Mouse (Mus musculus): ENCODE measurements around the gene Map3k7cl.
A peak's percentile ranks its signal among the peaks of the same experiment; 100 is the strongest.

The Map3k7cl gene

GRCm38 (mm10) chr16:87552907-87553691 is at the start of gene Map3k7cl:
Gene Map3k7cl, plus strand, starts transcription at chr16:87553330.
- no peak for DNase-seq

GRCm38 (mm10) chr16:87511706-87512105 is 41.4 kb upstream of the Map3k7cl start:
- no peak for DNase-seq

DNA sequence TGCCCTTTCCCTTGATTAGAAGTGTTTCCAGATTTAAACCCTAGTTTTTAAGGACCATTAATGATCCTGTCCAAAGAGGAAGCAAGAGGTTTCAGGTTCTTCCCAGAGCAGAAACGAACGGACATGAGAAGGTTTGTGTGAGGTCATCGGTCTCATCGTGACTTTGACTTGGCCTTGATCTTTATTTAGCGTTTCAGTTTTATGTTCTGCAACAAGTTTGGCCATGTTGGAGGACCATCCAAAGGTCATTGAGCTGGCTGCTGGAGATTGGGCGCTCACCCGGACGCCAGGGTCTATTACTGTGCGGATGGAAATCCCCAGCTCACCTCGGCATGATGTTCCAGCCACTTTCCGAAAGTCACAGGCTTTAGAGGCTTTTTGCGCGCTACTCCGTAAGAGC is 40.8 kb upstream of the Map3k7cl start:
- DNase-seq, result no peak

DNA sequence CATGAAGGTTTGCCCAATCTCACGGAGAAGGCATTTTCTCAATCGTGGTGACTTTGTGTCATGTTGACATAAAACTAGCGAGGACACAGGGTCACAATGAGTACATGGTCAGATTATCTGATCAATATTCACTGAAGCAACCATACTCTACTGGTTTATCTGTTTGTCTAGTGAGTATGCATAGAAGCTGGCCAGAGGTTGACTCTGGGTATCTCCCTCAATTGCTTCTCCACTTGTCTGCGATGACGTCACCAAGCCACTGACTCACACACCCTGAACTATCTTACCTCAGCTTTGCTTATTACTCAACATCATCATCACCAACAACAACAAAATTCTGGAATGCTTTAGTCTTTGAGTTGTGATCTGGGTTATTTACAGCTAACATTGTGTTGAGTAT is 28.9 kb upstream of the Map3k7cl start:
- DNase-seq, result no peak

DNA sequence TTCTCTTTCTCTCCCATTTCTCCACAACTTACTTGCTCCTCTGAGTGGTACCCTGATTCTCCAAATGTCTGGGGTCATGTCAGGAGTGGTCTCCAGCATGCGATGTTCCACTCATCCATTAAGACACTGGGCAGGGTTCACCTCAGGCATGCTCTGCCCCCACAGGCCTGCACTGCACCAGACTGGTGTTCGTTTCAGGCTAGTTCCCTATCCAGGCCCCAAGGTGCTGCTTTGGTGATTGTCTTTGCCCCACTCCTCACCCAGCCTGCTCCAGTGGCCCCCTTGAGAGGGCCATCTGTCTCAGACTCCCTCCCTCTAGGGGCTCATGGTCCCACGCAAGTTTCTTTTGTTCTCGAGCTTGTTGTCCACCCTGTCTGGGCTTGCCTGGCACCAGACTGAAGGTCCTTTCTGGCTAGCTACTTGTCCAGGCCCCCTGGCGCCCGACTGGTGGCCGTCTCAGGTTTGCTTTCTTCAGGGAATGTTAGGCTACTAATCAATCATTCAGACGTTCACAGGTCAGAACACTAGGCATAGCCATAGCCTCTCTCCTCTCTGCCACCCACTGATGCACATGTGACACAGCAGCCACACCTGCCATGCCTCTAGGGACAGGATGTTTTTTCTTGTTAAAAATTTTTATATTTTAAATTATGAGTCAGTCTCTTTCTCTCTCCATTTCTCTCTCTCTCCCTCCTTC is 25.4 kb upstream of the Map3k7cl start:
- DNase-seq, result no peak

- no peak for DNase-seq
Observed at GRCm38 (mm10) chr16:87528755-87529154, 24.4 kb upstream of the Map3k7cl start.

GRCm38 (mm10) chr16:87548348-87548747 is 4.8 kb upstream of the Map3k7cl start:
- peak in 1 of 2 experiments; percentile 18 for DNase-seq

GRCm38 (mm10) chr16:87556320-87556719 is 3.2 kb downstream of the Map3k7cl start:
- DNase-seq, result no peak

- DNase-seq, result no peak
Observed at GRCm38 (mm10) chr16:87561501-87561900, 8.4 kb downstream of the Map3k7cl start.

DNA sequence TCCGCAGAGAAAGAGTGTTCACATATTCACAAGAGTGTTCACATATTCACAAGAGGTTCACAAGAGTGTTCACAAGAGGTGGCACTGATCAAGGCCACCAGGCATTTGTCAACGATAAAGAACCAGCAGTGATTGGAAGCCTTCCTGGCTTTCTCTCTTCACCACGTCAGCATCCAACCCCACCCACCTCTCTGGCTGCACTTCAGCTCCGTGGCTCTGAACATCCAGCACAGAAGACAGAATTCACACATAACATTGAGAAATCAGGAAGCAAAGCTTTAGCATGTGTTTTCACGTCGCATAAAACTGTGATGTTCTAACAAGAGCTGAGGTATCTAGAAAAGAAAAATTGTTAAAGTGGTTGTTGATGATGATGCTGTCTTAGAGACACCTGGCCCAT is 10.4 kb downstream of the Map3k7cl start:
- DNase-seq, result no peak

DNA sequence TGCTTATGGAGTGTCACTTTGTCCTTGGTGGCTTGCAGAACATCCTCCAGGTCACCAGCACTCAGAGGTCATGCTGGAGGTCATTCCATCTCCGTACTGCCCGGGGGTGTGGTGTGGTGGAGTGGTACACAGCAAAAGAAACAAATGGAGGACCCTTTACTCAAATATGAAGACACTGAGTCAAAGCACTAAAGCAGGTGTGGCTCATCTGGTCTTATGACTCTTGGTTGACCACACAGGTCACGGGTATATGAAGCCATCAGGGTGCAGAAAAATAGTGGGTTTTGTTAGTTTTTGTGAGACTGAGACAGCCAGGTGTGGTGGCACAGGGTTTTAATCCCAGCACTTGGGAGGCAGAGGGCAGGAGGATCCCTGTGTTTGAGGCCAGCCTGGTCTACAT is 11.4 kb downstream of the Map3k7cl start:
- no peak for DNase-seq

DNA sequence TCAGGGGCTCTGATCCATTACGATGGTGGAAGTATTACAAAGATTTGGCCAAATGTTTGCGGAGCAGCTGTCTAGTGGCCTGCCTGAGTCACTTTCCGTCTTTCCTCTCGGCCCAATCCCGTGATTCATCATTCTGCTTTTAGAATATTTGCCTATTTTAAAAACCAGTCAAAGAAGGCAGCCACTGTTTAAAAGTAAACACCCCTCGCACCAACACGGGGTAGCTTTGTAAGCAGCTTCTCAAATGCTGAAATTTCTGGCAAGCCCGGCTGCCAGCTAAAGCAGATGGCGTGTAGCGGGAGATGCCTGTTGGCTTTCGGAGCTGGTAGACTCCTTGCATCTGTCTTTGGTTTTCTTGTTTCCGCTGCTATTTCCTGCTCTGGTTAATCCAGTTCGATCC is 14.4 kb downstream of the Map3k7cl start:
- peak; percentile 87 to 89 for DNase-seq

DNA sequence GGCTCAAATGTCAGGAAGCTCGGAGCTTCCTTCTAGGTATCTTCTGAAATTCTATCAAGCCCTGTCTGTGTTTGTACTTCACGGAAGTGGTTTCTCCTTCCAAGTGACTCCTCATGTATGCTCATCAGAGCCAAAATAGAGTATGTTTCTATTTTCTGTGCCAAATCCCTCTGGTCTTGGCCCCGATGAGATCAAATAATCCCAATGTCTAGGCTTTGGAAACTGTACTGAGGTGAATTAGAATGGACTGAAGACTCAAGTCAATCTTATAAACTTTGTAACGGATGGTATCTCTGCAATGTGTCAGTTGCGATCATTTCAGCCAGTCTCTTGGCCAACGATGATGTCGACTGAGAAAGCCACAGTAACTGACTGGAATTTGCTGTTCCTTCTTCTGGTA is 15.1 kb downstream of the Map3k7cl start:
- peak in 1 of 2 experiments; percentile 57 for DNase-seq

GRCm38 (mm10) chr16:87569576-87570105 is 16.5 kb downstream of the Map3k7cl start:
- DNase-seq, result peak; percentile 42 to 57

GRCm38 (mm10) chr16:87570334-87570733 is 17.2 kb downstream of the Map3k7cl start:
- no peak for DNase-seq

GRCm38 (mm10) chr16:87573409-87573808 is 20.3 kb downstream of the Map3k7cl start:
- no peak for DNase-seq

- DNase-seq, result no peak
Observed at GRCm38 (mm10) chr16:87574160-87574559, 21.0 kb downstream of the Map3k7cl start.

DNA sequence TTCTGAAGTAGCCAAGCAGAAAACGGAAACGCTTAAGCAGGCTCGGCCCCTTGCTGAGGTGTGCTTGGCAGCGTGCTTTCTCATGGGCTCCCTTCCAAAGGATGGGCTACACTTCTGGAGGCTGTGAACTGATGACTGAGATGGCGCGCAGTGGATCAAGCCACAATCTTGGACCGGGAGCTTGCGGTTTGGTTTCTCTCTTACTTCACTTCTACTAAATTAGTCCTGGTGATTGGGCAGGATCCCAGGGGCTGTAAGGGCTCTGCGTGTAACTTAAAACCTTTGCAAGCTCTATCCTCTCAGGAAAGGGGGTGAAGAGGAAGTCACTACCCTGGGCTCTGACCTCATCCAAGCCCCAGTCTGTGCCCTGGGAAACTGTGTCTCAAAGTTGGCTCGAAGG is 22.5 kb downstream of the Map3k7cl start:
- peak; percentile 89 to 92 for DNase-seq

- DNase-seq, result peak; percentile 56 to 74
Observed at GRCm38 (mm10) chr16:87578881-87579280, 25.8 kb downstream of the Map3k7cl start.

- peak; percentile 94 for DNase-seq
Observed at GRCm38 (mm10) chr16:87579462-87579861, 26.3 kb downstream of the Map3k7cl start.

DNA sequence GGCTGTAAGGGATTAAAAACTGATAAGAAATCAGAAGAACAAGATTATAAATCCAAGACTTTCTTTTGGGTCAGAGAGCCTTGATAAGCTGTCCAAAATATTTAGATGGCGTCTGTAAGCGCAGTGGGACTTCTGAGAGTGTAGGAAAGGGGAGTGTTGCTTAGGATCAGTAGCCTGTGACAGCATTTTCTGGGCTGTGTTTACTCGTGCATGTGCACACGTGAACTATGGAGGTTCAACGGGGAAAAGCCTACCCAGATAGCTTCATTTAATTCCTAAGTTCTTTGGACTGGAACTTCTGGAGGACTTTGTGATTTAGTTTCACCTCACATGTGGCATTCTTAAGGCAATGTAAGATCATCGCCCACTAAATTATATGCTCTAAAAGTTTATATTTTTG is 29.6 kb downstream of the Map3k7cl start:
- DNase-seq, result no peak

GRCm38 (mm10) chr16:87584618-87585017 is 31.5 kb downstream of the Map3k7cl start:
- DNase-seq, result peak in 1 of 2 experiments; percentile 31

- DNase-seq, result no peak
Observed at GRCm38 (mm10) chr16:87585548-87586262, 32.6 kb downstream of the Map3k7cl start.
